Mouse (Mus musculus) kidney, postnatal 25 days (tissue): ENCODE measurements around the gene Clcn1.
A peak's percentile ranks its signal among the peaks of the same experiment; 100 is the strongest.

ENCODE experiments used
- DNase-seq, 2 experiments: peaks; one replicate each; pipeline ENCODE4 v3.0.0; 2021; ENCODE audit warnings: mixed read lengths in 2 of 2

The Clcn1 gene

GRCm38 (mm10) chr6:42309816-42310378, 23.4 kb downstream of the Clcn1 start:
- peak; percentile 27 to 51 for DNase-seq

- no peak for DNase-seq
Observed at GRCm38 (mm10) chr6:42310427-42311053, 24.1 kb downstream of the Clcn1 start.

- no peak for DNase-seq
Observed at GRCm38 (mm10) chr6:42318293-42318692, 31.8 kb downstream of the Clcn1 start.

GRCm38 (mm10) chr6:42323371-42324066, 37.0 kb downstream of the Clcn1 start:
- DNase-seq = no peak

GRCm38 (mm10) chr6:42324067-42324481, 37.6 kb downstream of the Clcn1 start:
- DNase-seq = no peak

- peak in 1 of 2 experiments; percentile 38 for DNase-seq
Observed at GRCm38 (mm10) chr6:42324482-42325267, 38.2 kb downstream of the Clcn1 start, which contains the start of gene Fam131b. Gene Fam131b (minus strand): TSS chr6:42324643.

- DNase-seq = peak; percentile 60 to 82
Observed at GRCm38 (mm10) chr6:42325268-42325609, 38.8 kb downstream of the Clcn1 start.

- no peak for DNase-seq
Observed at GRCm38 (mm10) chr6:42326509-42326908, 40.0 kb downstream of the Clcn1 start.

GRCm38 (mm10) chr6:42328757-42329156, 42.3 kb downstream of the Clcn1 start:
- no peak for DNase-seq

- no peak for DNase-seq
Observed at GRCm38 (mm10) chr6:42330216-42330615, 43.7 kb downstream of the Clcn1 start.

- DNase-seq = peak in 1 of 2 experiments; percentile 59
Observed at GRCm38 (mm10) chr6:42330946-42331345, 44.5 kb downstream of the Clcn1 start.

GRCm38 (mm10) chr6:42339189-42339588, 52.7 kb downstream of the Clcn1 start:
- no peak for DNase-seq

GRCm38 (mm10) chr6:42339981-42340380, 53.5 kb downstream of the Clcn1 start:
- no peak for DNase-seq

- DNase-seq = no peak
Observed at GRCm38 (mm10) chr6:42342171-42342570, 55.7 kb downstream of the Clcn1 start.

- DNase-seq = no peak
Observed at GRCm38 (mm10) chr6:42343361-42344120, 57.1 kb downstream of the Clcn1 start.

GRCm38 (mm10) chr6:42344255-42344654, 57.8 kb downstream of the Clcn1 start:
- no peak for DNase-seq

GRCm38 (mm10) chr6:42348281-42349005, 62.0 kb downstream of the Clcn1 start:
- no peak for DNase-seq

- peak in 1 of 2 experiments; percentile 82 for DNase-seq
Observed at GRCm38 (mm10) chr6:42349006-42349425, 62.5 kb downstream of the Clcn1 start.

GRCm38 (mm10) chr6:42349426-42350020, 63.0 kb downstream of the Clcn1 start, which contains the start of gene Zyx:
Gene Zyx (plus strand): TSS chr6:42349630.
- DNase-seq = peak; percentile 92 to 97

GRCm38 (mm10) chr6:42350021-42350967, 63.8 kb downstream of the Clcn1 start:
- peak; percentile 94 to 95 for DNase-seq
